Mouse (Mus musculus): ENCODE data around the gene Frmd4a.

DNA sequence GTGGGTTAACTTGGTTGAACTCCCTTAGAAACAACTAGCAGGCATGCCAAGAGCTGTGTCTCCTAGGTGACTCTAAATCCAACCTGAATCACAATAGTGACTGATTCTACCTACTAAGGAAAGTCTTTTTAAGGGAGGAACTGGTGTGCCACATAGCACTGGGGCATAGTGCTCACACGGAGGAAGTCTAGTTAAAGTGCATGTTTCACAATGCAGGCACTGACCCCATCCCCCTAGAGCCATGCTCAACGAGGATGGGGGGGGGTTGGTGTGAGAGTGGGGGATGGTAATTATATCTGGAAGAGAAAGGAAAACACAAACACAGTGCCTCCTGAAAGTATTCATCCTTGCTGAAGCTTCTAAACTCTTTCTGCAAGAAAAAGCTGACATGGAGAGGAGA lies 533.9 kb downstream of the Frmd4a start:
- TF ChIP-seq CTCF (IDR thresholded peaks at IDR 0.05; ENCODE audit: low read depth, low read length) (no peak), GATA1 (IDR thresholded peaks at IDR 0.05; ENCODE audit: borderline replicate concordance, low read length) (no peak), TAL1 (conservative IDR thresholded peaks at IDR 0.05; ENCODE audit: low read depth, low read length) (no peak), POLR2AphosphoS5 (IDR thresholded peaks at IDR 0.05; ENCODE audit: insufficient replicate concordance, low read depth, low read length) (no peak)

Data from G1E (cell line).